Mouse (Mus musculus) stomach, postnatal 0 days (tissue): ENCODE measurements around the gene Impad1.

Experiments
- CTCF ChIP-seq: IDR thresholded peaks from 2 replicates; pipeline ENCODE4 v1.5.1; 2016; ENCODE audit warnings: antibody characterized with exemption, low read depth, mild to moderate bottlenecking, moderate library complexity
- EP300 ChIP-seq: optimal IDR thresholded peaks from 2 replicates; pipeline ENCODE3; 2016; ENCODE audit warnings: antibody characterized with exemption

- TF ChIP-seq EP300 (no peak), CTCF (no peak)
These were observed 29.0 kb upstream of the Impad1 start for GRCm38 (mm10) chr4:4822119-4822518.
